Mouse (Mus musculus): ENCODE results near the gene Ppp1r12b. TPM values are rescaled to one million over a fixed set of nuclear protein-coding genes. Genes with fewer than 3 reads are reported as not detected.
"Not testable (repeated sequence)": the region's sequence is repeated elsewhere in the genome, so short reads cannot be mapped to it uniquely, and the experiment has no call there.

Ppp1r12b gene
- total and polyA plus RNA-seq, 3 experiments, result 4.7 to 7.8 TPM; not detected in 1

- Histone ChIP-seq H3K4me1 (ENCODE audit: control insufficient read depth in 1 of 2, insufficient read depth in 2 of 2, low read length in 2 of 2) (no peaks in the 10 kb centered on the region), H3K36me3 (ENCODE audit: control insufficient read depth in 1 of 2, insufficient read depth in 2 of 2, low read length in 2 of 2) (0 out of 4 replicates have a peak, but pooled peaks cover 0 to 2% of the 10 kb centered on the region in 2 experiments), H3K27ac (ENCODE audit: control insufficient read depth, low read depth, low read length) (no peak overlapping the region), H3K27me3 (ENCODE audit: control insufficient read depth in 1 of 2, insufficient read depth in 2 of 2, low read length in 2 of 2) (no peaks in the 10 kb centered on the region), H3K9me3 (replicated peaks; ENCODE audit: insufficient read depth, low read length) (no peaks in the 10 kb centered on the region), H3K9ac (ENCODE audit: control insufficient read depth, low read depth, low read length, poor library complexity, severe bottlenecking) (no peak overlapping the region), H3K4me3 (ENCODE audit: control insufficient read depth in 1 of 2, insufficient read depth in 1 of 2, low read depth in 2 of 2, low read length in 2 of 2) (no peak overlapping the region), H3K79me2 (ENCODE audit: control insufficient read depth, insufficient read depth, low read length, poor library complexity) (no peaks in the 10 kb centered on the region)
- DNase-seq (ENCODE audit: low read depth, low spot score), result no peak
- TF ChIP-seq POLR2AphosphoS5 (IDR thresholded peaks at IDR 0.05; ENCODE audit: borderline replicate concordance, low read depth, low read length) (no peak), KAT2A (conservative IDR thresholded peaks at IDR 0.05; ENCODE audit: low read depth, low read length) (no peak), TCF12 (IDR thresholded peaks at IDR 0.05; ENCODE audit: low read depth, low read length) (no peak), CTCF (IDR thresholded peaks at IDR 0.05 in 2 of 3, conservative IDR thresholded peaks at IDR 0.05 in 1 of 3; ENCODE audit: control insufficient read depth in 1 of 3, insufficient read depth in 1 of 3, low read depth in 2 of 3, low read length in 3 of 3, poor library complexity in 1 of 3, severe bottlenecking in 1 of 3) (no peak), ZC3H11A (IDR thresholded peaks at IDR 0.05; ENCODE audit: low read depth, low read length) (no peak), NRF1 (IDR thresholded peaks at IDR 0.05; ENCODE audit: insufficient read depth, low read depth, low read length, poor library complexity, severe bottlenecking) (no peak), MAFK (IDR thresholded peaks at IDR 0.05; ENCODE audit: borderline replicate concordance, low read depth, low read length) (no peak)
These were observed 112.4 kb downstream of the Ppp1r12b start for GRCm38 (mm10) chr1:134843369-134843768.

- H3K36me3 ChIP-seq (ENCODE audit: control insufficient read depth in 1 of 2, insufficient read depth in 2 of 2, low read length in 2 of 2), result 0 out of 4 replicates have a peak, but pooled peaks cover 0 to 1% of the 10 kb centered on the region in 2 experiments
These were observed 118.7 kb downstream of the Ppp1r12b start for GRCm38 (mm10) chr1:134836909-134837480.

GRCm38 (mm10) chr1:134830881-134831280, 124.9 kb downstream of the Ppp1r12b start:
- not testable (repeated sequence) for H3K27me3 ChIP-seq (ENCODE audit: control insufficient read depth in 1 of 2, insufficient read depth in 2 of 2, low read length in 2 of 2); H3K36me3 ChIP-seq (ENCODE audit: control insufficient read depth in 1 of 2, insufficient read depth in 2 of 2, low read length in 2 of 2); H3K9ac ChIP-seq (ENCODE audit: control insufficient read depth, low read depth, low read length, poor library complexity, severe bottlenecking); H3K79me2 ChIP-seq (ENCODE audit: control insufficient read depth, insufficient read depth, low read length, poor library complexity); H3K27ac ChIP-seq (ENCODE audit: control insufficient read depth, low read depth, low read length); H3K9me3 ChIP-seq (replicated peaks; ENCODE audit: insufficient read depth, low read length); DNase-seq (ENCODE audit: low read depth, low spot score); H3K4me3 ChIP-seq (ENCODE audit: control insufficient read depth in 1 of 2, insufficient read depth in 1 of 2, low read depth in 2 of 2, low read length in 2 of 2); H3K4me1 ChIP-seq (ENCODE audit: control insufficient read depth in 1 of 2, insufficient read depth in 2 of 2, low read length in 2 of 2)

More at GRCm38 (mm10) chr1:134836909-134837480, 118.7 kb downstream of the Ppp1r12b start:
- Histone ChIP-seq H3K4me3 (ENCODE audit: control insufficient read depth in 1 of 2, insufficient read depth in 1 of 2, low read depth in 2 of 2, low read length in 2 of 2) (no peak overlapping the region), H3K27ac (ENCODE audit: control insufficient read depth, low read depth, low read length) (no peak overlapping the region), H3K4me1 (ENCODE audit: control insufficient read depth in 1 of 2, insufficient read depth in 2 of 2, low read length in 2 of 2) (no peaks in the 10 kb centered on the region), H3K9me3 (replicated peaks; ENCODE audit: insufficient read depth, low read length) (no peaks in the 10 kb centered on the region), H3K9ac (ENCODE audit: control insufficient read depth, low read depth, low read length, poor library complexity, severe bottlenecking) (no peak overlapping the region), H3K79me2 (ENCODE audit: control insufficient read depth, insufficient read depth, low read length, poor library complexity) (no peaks in the 10 kb centered on the region), H3K27me3 (ENCODE audit: control insufficient read depth in 1 of 2, insufficient read depth in 2 of 2, low read length in 2 of 2) (no peaks in the 10 kb centered on the region)
- TF ChIP-seq MYB (IDR thresholded peaks at IDR 0.05; ENCODE audit: low read depth, low read length) (no peak), KAT2A (conservative IDR thresholded peaks at IDR 0.05; ENCODE audit: low read depth, low read length) (no peak), NRF1 (IDR thresholded peaks at IDR 0.05; ENCODE audit: insufficient read depth, low read depth, low read length, poor library complexity, severe bottlenecking) (no peak), POLR2AphosphoS2 (IDR thresholded peaks at IDR 0.05; ENCODE audit: low read length) (no peak), CHD2 (IDR thresholded peaks at IDR 0.05; ENCODE audit: low read length) (no peak), CHD1 (IDR thresholded peaks at IDR 0.05; ENCODE audit: low read depth, low read length) (no peak)
- DNase-seq (ENCODE audit: low read depth, low spot score), result no peak

Measured in MEL (cell line).